Mouse (Mus musculus): ENCODE results near the gene Capn12.

GRCm38 (mm10) chr7:28838331-28838730, 42.9 kb upstream of the Capn12 start:
- no peak for TF ChIP-seq POLR2A (IDR thresholded peaks at IDR 0.05; ENCODE audit: extremely low read depth, insufficient read depth, low read length)
- TF ChIP-seq CTCF (IDR thresholded peaks at IDR 0.05; ENCODE audit: low read depth, low read length): no peak

All from liver, adult 2 months (tissue).